Mouse (Mus musculus): ENCODE results near the gene 0610009B22Rik. TPM values are rescaled to one million over a fixed set of nuclear protein-coding genes. Genes with fewer than 3 reads are reported as not detected.
"Not testable (repeated sequence)": the region's sequence is repeated elsewhere in the genome, so short reads cannot be mapped to it uniquely, and the experiment has no call there.

0610009B22Rik gene
- total RNA-seq (2022), result 10 to 100 TPM; 45.1 to 53.9 (median 49.0) TPM

GRCm38 (mm10) chr11:51688330-51689328 is at the start of gene 0610009B22Rik:
Gene 0610009B22Rik, minus strand, starts transcription at chr11:51688874.
- DNase-seq (ENCODE audit: low spot score in 2 of 2), result peak; percentile 98 to 100

GRCm38 (mm10) chr11:51734218-51734617 is 45.5 kb upstream of the 0610009B22Rik start:
- not testable (repeated sequence) for DNase-seq (ENCODE audit: low spot score in 2 of 2)

- DNase-seq (ENCODE audit: low spot score in 2 of 2), result no peak
Measured at GRCm38 (mm10) chr11:51732883-51733282, 44.2 kb upstream of the 0610009B22Rik start.

- DNase-seq (ENCODE audit: low spot score in 2 of 2), result no peak
Measured at GRCm38 (mm10) chr11:51721066-51721465, 32.4 kb upstream of the 0610009B22Rik start.

GRCm38 (mm10) chr11:51707080-51707479 is 18.4 kb upstream of the 0610009B22Rik start:
- no peak for DNase-seq (ENCODE audit: low spot score in 2 of 2)

GRCm38 (mm10) chr11:51706451-51706850 is 17.8 kb upstream of the 0610009B22Rik start:
- no peak for DNase-seq (ENCODE audit: low spot score in 2 of 2)

GRCm38 (mm10) chr11:51703379-51703998 is 14.8 kb upstream of the 0610009B22Rik start:
- DNase-seq (ENCODE audit: low spot score in 2 of 2), result no peak

- no peak for DNase-seq (ENCODE audit: low spot score in 2 of 2)
Measured at GRCm38 (mm10) chr11:51702831-51703230, 14.2 kb upstream of the 0610009B22Rik start.

GRCm38 (mm10) chr11:51694984-51695383 is 6.3 kb upstream of the 0610009B22Rik start:
- DNase-seq (ENCODE audit: low spot score in 2 of 2), result no peak

GRCm38 (mm10) chr11:51690597-51690996 is 1.9 kb upstream of the 0610009B22Rik start:
- DNase-seq (ENCODE audit: low spot score in 2 of 2), result not testable (repeated sequence)

GRCm38 (mm10) chr11:51689343-51689742 is 669 bp upstream of the 0610009B22Rik start:
- DNase-seq (ENCODE audit: low spot score in 2 of 2), result no peak

GRCm38 (mm10) chr11:51681976-51682374 is 6.7 kb downstream of the 0610009B22Rik start:
- no peak for DNase-seq (ENCODE audit: low spot score in 2 of 2)

GRCm38 (mm10) chr11:51681324-51681975 is 7.2 kb downstream of the 0610009B22Rik start:
- peak; percentile 65 to 68 for DNase-seq (ENCODE audit: low spot score in 2 of 2)

GRCm38 (mm10) chr11:51679466-51679865 is 9.2 kb downstream of the 0610009B22Rik start:
- no peak for DNase-seq (ENCODE audit: low spot score in 2 of 2)

- no peak for DNase-seq (ENCODE audit: low spot score in 2 of 2)
Measured at GRCm38 (mm10) chr11:51677737-51678418, 10.8 kb downstream of the 0610009B22Rik start.

GRCm38 (mm10) chr11:51675386-51675785 is 13.3 kb downstream of the 0610009B22Rik start:
- DNase-seq (ENCODE audit: low spot score in 2 of 2), result no peak

GRCm38 (mm10) chr11:51673291-51673690 is 15.4 kb downstream of the 0610009B22Rik start:
- no peak for DNase-seq (ENCODE audit: low spot score in 2 of 2)

- DNase-seq (ENCODE audit: low spot score in 2 of 2), result no peak
Measured at GRCm38 (mm10) chr11:51671376-51671775, 17.3 kb downstream of the 0610009B22Rik start.

- no peak for DNase-seq (ENCODE audit: low spot score in 2 of 2)
Measured at GRCm38 (mm10) chr11:51670846-51671245, 17.8 kb downstream of the 0610009B22Rik start.

- DNase-seq (ENCODE audit: low spot score in 2 of 2), result not testable (repeated sequence)
Measured at GRCm38 (mm10) chr11:51664747-51665146, 23.9 kb downstream of the 0610009B22Rik start.

GRCm38 (mm10) chr11:51662632-51663031 is 26.0 kb downstream of the 0610009B22Rik start:
- DNase-seq (ENCODE audit: low spot score in 2 of 2), result no peak

Data from gastrocnemius, adult 8-10 months (tissue).